Mouse (Mus musculus) heart, embryonic 13.5 days (tissue): ENCODE measurements around the gene Rbfox1. TPM values are rescaled to one million over a fixed set of nuclear protein-coding genes. Genes with fewer than 3 reads are reported as not detected.

Experiments used
- ATAC-seq: fragments of 200-750 bp; cut with Nextera tagmentation; 2 replicates; pipeline ENCODE4 v1.8.0; 2017; ENCODE audit warnings: moderate TSS enrichment; ENCODE audit not compliant: insufficient number of reproducible peaks, low FRiP score, low TSS enrichment; ENCODE audit errors: extremely low read depth
- H3K27ac ChIP-seq: fragments of 300-500 bp; sonication (generic); replicated peaks from 2 replicates; pipeline ENCODE4 v1.5.1; 2015; ENCODE audit warnings: moderate library complexity, mild to moderate bottlenecking, inconsistent platforms
- H3K27me3 ChIP-seq: fragments of 300-500 bp; sonication (generic); replicated peaks from 2 replicates; pipeline ENCODE4 v1.6.1; 2015; ENCODE audit warnings: mild to moderate bottlenecking, inconsistent platforms
- H3K36me3 ChIP-seq: fragments of 300-500 bp; sonication (generic); 2 replicates; pipeline ENCODE4 v1.6.1; 2015; ENCODE audit warnings: mild to moderate bottlenecking, inconsistent platforms
- H3K4me1 ChIP-seq: fragments of 300-500 bp; sonication (generic); 2 replicates; pipeline ENCODE4 v1.6.1; 2015; ENCODE audit warnings: inconsistent platforms
- H3K4me2 ChIP-seq: fragments of 300-500 bp; sonication (generic); 2 replicates; pipeline ENCODE4 v1.6.1; 2015; ENCODE audit warnings: inconsistent platforms, mild to moderate bottlenecking, moderate library complexity
- H3K4me3 ChIP-seq: fragments of 300-500 bp; sonication (generic); 2 replicates; pipeline ENCODE4 v1.5.1; 2015; ENCODE audit warnings: moderate library complexity, mild to moderate bottlenecking, inconsistent platforms
- H3K9ac ChIP-seq: fragments of 300-500 bp; sonication (generic); 2 replicates; pipeline ENCODE4 v1.6.1; 2015; ENCODE audit warnings: inconsistent platforms, mild to moderate bottlenecking, moderate library complexity
- H3K9me3 ChIP-seq: fragments of 300-500 bp; sonication (generic); 2 replicates; pipeline ENCODE4 v1.6.1; 2016; ENCODE audit warnings: inconsistent platforms
- WGBS: fragments of 180-500 bp; shearing (Covaris S2); methylation state at CpG from one replicate; pipeline ENCODE4 v1.1.7; 2015; ENCODE audit warnings: mixed read lengths; 5-methylcytosine and 5-hydroxymethylcytosine counted together
- polyA plus RNA-seq: library from polyadenylated mRNA; unstranded; fragments of >200 nt; fragmentation: Nextera tagmentation; extraction: Ambion mirVana; gene quantifications from 2 replicates; pipeline ENCODE4 v1.2.1, GENCODE M21; 2015

Rbfox1 gene
- polyA plus RNA-seq, 1 experiment from 2014 or later, result 2.8 TPM

GRCm38 (mm10) chr16:7004565-7004964 is 1119.4 kb downstream of the Rbfox1 start:
- Histone ChIP-seq H3K9ac (no peak overlapping the region), H3K9me3 (no peaks in the 10 kb centered on the region), H3K27ac (no peak overlapping the region), H3K27me3 (no peaks in the 10 kb centered on the region), H3K36me3 (no peaks in the 10 kb centered on the region), H3K4me2 (no peak overlapping the region), H3K4me3 (no peak overlapping the region), H3K4me1 (no peaks in the 10 kb centered on the region)
- WGBS, result 77% methylated on average over 3 of the region's 3 CpGs
- no peak for ATAC-seq

GRCm38 (mm10) chr16:7005478-7005877 is 1120.3 kb downstream of the Rbfox1 start:
- Histone ChIP-seq H3K9me3 (no peaks in the 10 kb centered on the region), H3K4me2 (no peak overlapping the region), H3K27me3 (no peaks in the 10 kb centered on the region), H3K36me3 (no peaks in the 10 kb centered on the region), H3K9ac (no peak overlapping the region), H3K27ac (no peak overlapping the region), H3K4me1 (no peaks in the 10 kb centered on the region), H3K4me3 (no peak overlapping the region)
- ATAC-seq, result no peak
- WGBS, result 17% methylated on average over 3 of the region's 3 CpGs

GRCm38 (mm10) chr16:7017310-7017709 is 1132.2 kb downstream of the Rbfox1 start:
- ATAC-seq, result no peak
- no peak overlapping the region for H3K9ac ChIP-seq
- H3K4me1 ChIP-seq, result no peaks in the 10 kb centered on the region
- H3K4me3 ChIP-seq, result no peak overlapping the region
- WGBS, result 79% methylated on average over 7 of the region's 7 CpGs
- no peaks in the 10 kb centered on the region for H3K9me3 ChIP-seq
- no peak overlapping the region for H3K27ac ChIP-seq
- H3K4me2 ChIP-seq, result no peak overlapping the region
- H3K27me3 ChIP-seq, result 0 out of 2 replicates have a peak, but pooled peaks cover 4% of the 10 kb centered on the region
- H3K36me3 ChIP-seq, result no peaks in the 10 kb centered on the region

GRCm38 (mm10) chr16:7034231-7034630 is 1149.1 kb downstream of the Rbfox1 start:
- Histone ChIP-seq H3K4me2 (no peak overlapping the region), H3K4me1 (peaks cover 6% of the 10 kb centered on the region; the same call in 1 of the 2 replicates), H3K27ac (no peak overlapping the region), H3K27me3 (peaks cover 38% of the 10 kb centered on the region), H3K36me3 (no peaks in the 10 kb centered on the region), H3K9ac (no peak overlapping the region), H3K9me3 (no peaks in the 10 kb centered on the region), H3K4me3 (no peak overlapping the region)
- 63% methylated on average over 5 of the region's 5 CpGs for WGBS
- ATAC-seq, result no peak

- WGBS, result 57% methylated on average over 3 of the region's 3 CpGs
- Histone ChIP-seq H3K4me2 (no peak overlapping the region), H3K27ac (no peak overlapping the region), H3K9me3 (no peaks in the 10 kb centered on the region), H3K27me3 (peaks cover 56% of the 10 kb centered on the region), H3K36me3 (no peaks in the 10 kb centered on the region), H3K4me1 (peaks cover 17% of the 10 kb centered on the region; the same call in 1 of the 2 replicates), H3K9ac (no peak overlapping the region), H3K4me3 (no peak overlapping the region)
- no peak for ATAC-seq
Observed at GRCm38 (mm10) chr16:7036566-7036965, 1151.4 kb downstream of the Rbfox1 start.

- ATAC-seq, result no peak
- no peak overlapping the region for H3K9ac ChIP-seq
- 41% methylated on average over 8 of the region's 8 CpGs for WGBS
- no peaks in the 10 kb centered on the region for H3K36me3 ChIP-seq
- H3K4me3 ChIP-seq, result no peak overlapping the region
- H3K9me3 ChIP-seq, result no peaks in the 10 kb centered on the region
- H3K4me2 ChIP-seq, result no peak overlapping the region
- H3K27ac ChIP-seq, result no peak overlapping the region
- peaks cover 17% of the 10 kb centered on the region; the same call in 1 of the 2 replicates for H3K4me1 ChIP-seq
- peaks cover 60% of the 10 kb centered on the region for H3K27me3 ChIP-seq
Observed at GRCm38 (mm10) chr16:7036988-7037387, 1151.8 kb downstream of the Rbfox1 start.

DNA sequence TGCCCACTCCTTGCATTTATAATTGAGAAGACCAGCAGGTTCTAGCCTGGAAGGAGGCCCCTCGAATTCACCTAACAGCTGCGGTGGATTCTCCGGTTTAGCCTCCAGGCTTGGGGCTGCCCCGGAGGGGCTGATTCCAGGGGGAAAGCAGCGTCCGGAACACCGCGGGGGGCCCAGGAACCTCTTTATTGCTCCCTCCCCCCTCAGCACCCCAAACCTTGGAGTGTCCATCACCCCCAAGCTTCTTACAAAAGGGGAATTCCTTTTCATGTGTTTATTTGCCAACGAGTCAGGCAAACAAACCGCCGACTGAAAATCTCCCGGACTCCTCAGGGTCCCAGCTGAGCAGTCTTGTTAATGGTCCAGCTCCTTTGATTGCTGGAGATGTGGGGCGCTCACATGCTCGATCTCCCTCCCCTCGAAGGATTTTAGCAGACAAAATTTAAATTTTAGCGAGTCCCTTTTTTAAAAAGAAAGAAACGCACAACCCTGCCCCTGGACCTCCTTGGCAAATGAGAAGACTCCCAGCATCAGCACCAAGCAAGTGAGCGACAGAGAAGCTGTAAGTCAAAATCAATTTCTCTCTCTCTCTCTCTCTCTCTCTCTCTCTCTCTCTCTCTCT is 1153.6 kb downstream of the Rbfox1 start:
- Histone ChIP-seq H3K27me3 (peaks cover 70% of the 10 kb centered on the region), H3K27ac (no peak overlapping the region), H3K4me1 (peaks cover 17% of the 10 kb centered on the region; the same call in 1 of the 2 replicates), H3K4me2 (peak overlapping the region; percentile 65), H3K9me3 (no peaks in the 10 kb centered on the region), H3K36me3 (no peaks in the 10 kb centered on the region), H3K9ac (0 out of 2 replicates have a peak overlapping the region, but pooled peaks have one; percentile 37), H3K4me3 (peak overlapping the region; percentile 38)
- 3% methylated on average over 18 of the region's 18 CpGs for WGBS
- ATAC-seq, result no peak

- whole genome bisulfite sequencing, result 4% methylated on average over 27 of the region's 30 CpGs
- Histone ChIP-seq H3K27me3 (peaks cover 77% of the 10 kb centered on the region), H3K9me3 (no peaks in the 10 kb centered on the region), H3K4me1 (peaks cover 17% of the 10 kb centered on the region; the same call in 1 of the 2 replicates), H3K4me2 (peak overlapping the region; percentile 66), H3K4me3 (peak overlapping the region; percentile 41), H3K36me3 (no peaks in the 10 kb centered on the region), H3K9ac (peak overlapping the region; percentile 53), H3K27ac (no peak overlapping the region)
- ATAC-seq, result no peak
Observed at GRCm38 (mm10) chr16:7039404-7040367, 1154.5 kb downstream of the Rbfox1 start.

DNA sequence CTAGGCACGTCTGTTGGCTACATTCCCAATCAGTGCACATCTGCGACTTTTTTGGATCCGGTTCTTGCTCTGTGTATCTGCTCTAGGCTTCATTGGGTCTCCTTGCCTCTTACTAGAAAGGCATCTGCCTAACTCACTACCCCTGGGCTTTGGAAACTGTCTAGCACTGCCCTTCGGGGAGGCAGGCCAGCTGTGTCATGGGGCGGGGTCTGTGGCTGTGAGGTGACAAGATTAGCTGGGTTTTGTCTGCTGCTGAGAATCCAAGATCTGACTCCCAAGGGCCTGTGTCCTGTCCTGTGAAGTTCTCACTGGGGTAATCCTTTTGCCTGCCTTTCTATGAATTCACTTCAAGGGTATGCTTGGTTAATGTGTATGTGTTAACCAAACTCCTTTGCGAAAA is 1155.5 kb downstream of the Rbfox1 start:
- 26% methylated on average over 6 of the region's 6 CpGs for WGBS
- H3K27me3 ChIP-seq, result peaks cover 78% of the 10 kb centered on the region

DNA sequence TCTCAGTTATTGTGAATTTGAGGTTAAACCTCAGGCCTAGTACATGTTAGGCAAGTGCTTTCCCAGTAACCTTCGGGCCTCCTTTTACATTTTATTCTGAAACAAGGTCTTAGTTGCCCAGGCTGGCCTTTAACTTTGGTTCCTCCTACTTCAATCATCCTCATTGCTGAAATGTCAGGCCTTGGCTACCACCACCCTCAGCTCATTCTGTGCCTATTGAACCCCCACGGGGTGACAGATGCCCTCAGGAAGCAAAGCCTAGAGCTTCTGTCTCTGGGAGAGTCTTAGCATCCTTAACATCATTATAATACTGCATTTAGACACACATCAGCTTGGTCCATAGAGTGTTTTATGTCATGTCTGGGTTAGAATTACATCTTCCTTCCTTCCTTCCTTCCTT is 1162.3 kb downstream of the Rbfox1 start:
- Histone ChIP-seq H3K36me3 (no peaks in the 10 kb centered on the region), H3K4me3 (no peak overlapping the region), H3K9ac (no peak overlapping the region), H3K4me1 (peaks cover 11% of the 10 kb centered on the region), H3K27ac (no peak overlapping the region), H3K9me3 (no peaks in the 10 kb centered on the region), H3K27me3 (peaks cover 28% of the 10 kb centered on the region), H3K4me2 (no peak overlapping the region)
- no peak for ATAC-seq
- 65% methylated on average over 2 of the region's 2 CpGs for WGBS

More for the DNA sequence above, 1155.5 kb downstream of the Rbfox1 start:
- Histone ChIP-seq H3K36me3 (no peaks in the 10 kb centered on the region), H3K4me1 (peaks cover 17% of the 10 kb centered on the region; the same call in 1 of the 2 replicates), H3K9ac (no peak overlapping the region), H3K4me3 (0 out of 2 replicates have a peak overlapping the region, but pooled peaks have one; percentile 41), H3K4me2 (peak overlapping the region; percentile 66), H3K27ac (no peak overlapping the region), H3K9me3 (no peaks in the 10 kb centered on the region)
- ATAC-seq, result no peak

DNA sequence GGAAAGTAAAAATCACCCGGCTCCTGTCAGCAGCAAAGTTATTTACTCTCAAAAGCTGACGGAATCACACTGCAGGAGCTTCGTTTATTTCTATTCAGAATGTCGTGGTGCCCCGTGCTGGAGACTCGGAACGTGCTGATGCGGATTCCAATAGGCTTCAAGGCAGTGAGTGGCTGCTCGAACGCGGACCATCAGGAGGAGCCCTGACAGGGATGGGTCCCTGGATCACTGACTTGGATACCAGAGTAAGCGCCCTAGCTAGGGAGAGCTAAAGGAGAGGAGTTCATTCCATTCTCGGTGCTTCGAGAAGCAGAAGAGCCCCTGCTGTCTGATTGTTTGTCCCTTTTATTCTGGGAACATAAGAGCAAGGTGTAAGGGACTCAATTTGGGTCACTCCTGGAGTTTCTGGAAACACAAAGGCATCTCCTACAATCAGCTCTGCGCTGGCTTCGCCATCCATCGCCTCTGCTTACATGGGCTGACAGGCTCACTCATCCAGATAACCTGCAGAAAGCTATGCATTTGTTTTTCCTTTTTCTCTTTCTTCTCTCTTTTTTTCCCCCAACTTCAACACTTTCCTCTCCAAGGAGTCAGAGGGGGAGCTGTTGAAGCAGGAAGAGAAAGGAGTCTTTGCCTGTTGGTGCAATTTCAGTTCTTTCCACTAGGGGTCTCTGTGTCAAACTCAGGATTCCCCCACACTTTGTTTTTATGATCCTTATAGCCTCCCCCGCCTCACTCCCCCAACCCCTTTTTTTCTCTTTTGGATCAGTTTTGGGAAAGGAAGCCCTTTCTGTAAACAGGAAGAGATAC is 1164.2 kb downstream of the Rbfox1 start:
- H3K9me3 ChIP-seq, result no peaks in the 10 kb centered on the region
- ATAC-seq, result no peak
- H3K4me3 ChIP-seq, result peak overlapping the region; percentile 33
- H3K4me2 ChIP-seq, result peak overlapping the region; percentile 66
- no peak overlapping the region for H3K27ac ChIP-seq
- H3K4me1 ChIP-seq, result peaks cover 11% of the 10 kb centered on the region
- H3K9ac ChIP-seq, result peak overlapping the region; percentile 59; the same call in 1 of the 2 replicates
- no peaks in the 10 kb centered on the region for H3K36me3 ChIP-seq
- peaks cover 15% of the 10 kb centered on the region for H3K27me3 ChIP-seq
- WGBS, result 16% methylated on average over 18 of the region's 18 CpGs
